Mouse (Mus musculus) splenic B cell, adult 2 months (primary cell): ENCODE data around the gene Vmn2r99.

Experiments
- DNase-seq: peaks from one replicate; pipeline ENCODE4 v3.0.0-alpha.2; 2011; ENCODE audit warnings: low read depth, low spot score
- H3K27me3 ChIP-seq: 2 replicates; pipeline ENCODE4 v1.6.1; 2012; ENCODE audit warnings: mild to moderate bottlenecking, low read length, moderate library complexity, mixed read lengths; ENCODE audit not compliant: control insufficient read depth, poor library complexity, insufficient read depth, severe bottlenecking
- H3K36me3 ChIP-seq: 2 replicates; pipeline ENCODE4 v1.6.1; 2012; ENCODE audit warnings: mild to moderate bottlenecking, low read length, moderate library complexity, mixed read lengths; ENCODE audit not compliant: control insufficient read depth, poor library complexity, insufficient read depth, severe bottlenecking

Vmn2r99 gene

GRCm38 (mm10) chr17:19361649-19362048 lies at the start of gene Vmn2r99:
Gene Vmn2r99 (plus strand): TSS chr17:19361949.
- H3K27me3 ChIP-seq = no peaks in the 10 kb centered on the region
- no peak for DNase-seq
- H3K36me3 ChIP-seq = no peaks in the 10 kb centered on the region

- no peak for DNase-seq
Measured at GRCm38 (mm10) chr17:19437623-19438022, 75.9 kb downstream of the Vmn2r99 start.

GRCm38 (mm10) chr17:19444932-19445331 lies 83.2 kb downstream of the Vmn2r99 start:
- Histone ChIP-seq H3K27me3 (no peaks in the 10 kb centered on the region), H3K36me3 (no peaks in the 10 kb centered on the region)
- DNase-seq = no peak

More at GRCm38 (mm10) chr17:19437623-19438022, 75.9 kb downstream of the Vmn2r99 start:
- no peaks in the 10 kb centered on the region for H3K36me3 ChIP-seq
- no peaks in the 10 kb centered on the region for H3K27me3 ChIP-seq
